Mouse (Mus musculus): ENCODE data around the gene Nsmce4a. TPM values are rescaled to one million over a fixed set of nuclear protein-coding genes. Genes with fewer than 3 reads are reported as not detected.

The Nsmce4a gene
- 168 TPM for polyA plus RNA-seq (2015; fragmentation: Illumina TruSeq; extraction: RNeasy Lipid Tissue Mini Kit (QIAGEN cat#74804); ENCODE audit: insufficient read depth, low replicate concordance)

DNA sequence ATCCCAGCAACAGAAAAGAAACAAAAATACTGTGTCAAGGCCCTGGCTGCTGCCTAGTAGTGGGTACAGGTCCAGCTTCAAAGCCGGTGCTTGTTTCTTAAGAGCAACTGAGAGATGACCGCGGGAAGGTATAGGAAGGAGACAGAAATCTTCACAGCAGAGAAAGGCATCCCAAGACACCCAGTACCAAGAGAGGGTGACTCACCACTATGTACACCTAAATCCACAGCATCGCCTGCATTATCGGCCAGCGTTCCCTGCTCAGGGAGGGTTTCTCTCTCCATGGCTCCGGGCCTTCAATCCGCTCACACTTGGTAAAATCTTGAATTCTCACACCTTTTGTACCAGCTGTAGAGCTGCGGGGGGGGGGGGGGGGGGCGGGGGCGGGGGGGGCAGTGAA is at the start of gene Nsmce4a:
Gene Nsmce4a, minus strand, starts transcription at position 298 of the 400 bp plus-strand sequence.

GRCm38 (mm10) chr7:130577388-130578003 is 4.6 kb upstream of the Nsmce4a start, which contains the start of gene Tacc2:
Gene Tacc2 (plus strand): TSS chr7:130577438.

DNA sequence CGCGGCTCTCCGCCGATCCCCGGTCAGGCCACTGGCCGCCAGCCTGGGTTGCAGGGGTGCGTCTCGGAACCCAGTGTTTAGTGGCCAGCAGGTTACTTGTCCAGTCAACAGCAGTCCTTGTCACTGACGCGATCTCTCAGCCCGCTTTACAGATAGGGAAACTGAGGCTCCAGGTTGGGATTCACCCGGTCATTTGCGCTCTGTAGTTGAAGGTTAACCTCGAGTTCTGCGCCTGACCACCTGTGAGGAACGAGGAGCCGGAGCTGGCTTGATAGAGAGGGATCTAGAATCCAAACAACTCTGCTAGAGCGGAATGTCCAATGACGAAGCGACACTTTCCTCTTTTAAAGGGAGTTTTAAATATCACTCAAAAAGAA is 52.9 kb downstream of the Nsmce4a start, which contains the start of gene Ate1:
Gene Ate1, minus strand, starts transcription at position 321 of the 377 bp plus-strand sequence.

Other genes with a start within 250 kb of the Nsmce4a start
- gene Ate1, start 52.7 kb downstream of the Nsmce4a start, polyA plus RNA-seq (2015; fragmentation: Illumina TruSeq; extraction: RNeasy Lipid Tissue Mini Kit (QIAGEN cat#74804); ENCODE audit: insufficient read depth, low replicate concordance) = 43.2 TPM
- gene Tacc2, start 4.3 kb upstream of the Nsmce4a start, polyA plus RNA-seq (2015; fragmentation: Illumina TruSeq; extraction: RNeasy Lipid Tissue Mini Kit (QIAGEN cat#74804); ENCODE audit: insufficient read depth, low replicate concordance) = 3.2 TPM
- 0.23 TPM for gene Btbd16, start 201.0 kb upstream of the Nsmce4a start, polyA plus RNA-seq (2015; fragmentation: Illumina TruSeq; extraction: RNeasy Lipid Tissue Mini Kit (QIAGEN cat#74804); ENCODE audit: insufficient read depth, low replicate concordance)